Comparison of ENCODE assay signal across 18 mouse cellular contexts in the genomic region with DNA sequence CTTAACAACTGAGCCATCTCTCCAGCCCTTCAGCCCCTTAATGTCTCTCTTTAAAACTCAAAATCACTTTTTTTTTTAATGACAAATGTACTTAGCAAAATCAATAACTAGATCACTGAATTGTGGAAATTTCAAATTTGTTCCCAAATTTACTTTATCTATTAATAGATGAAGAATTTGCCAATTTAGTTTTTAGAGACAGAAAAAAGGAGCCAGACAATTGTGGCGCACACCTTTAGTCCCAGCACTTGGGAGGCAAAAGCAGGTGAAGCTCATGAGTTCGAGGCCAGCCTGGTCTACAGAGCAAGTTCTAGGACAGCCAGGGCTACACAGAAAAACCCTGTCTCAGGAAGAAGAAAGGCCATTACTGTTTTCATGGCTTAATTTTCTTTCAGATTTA. TPM values are rescaled to one million over a fixed set of nuclear protein-coding genes. Genes with fewer than 3 reads are reported as not detected.
"Had no signal": no experiment of that assay in that cellular context is flagged by ENCODE, and none has a peak within 500 bp of the region (broad histone marks: within the 10 kb centered on the region; RNA-seq: fewer than 3 reads in every experiment).

No protein-coding gene starts in this region.

- H3K36me3 ChIP-seq: neural tube, embryonic 12.5 days; neural tube, embryonic 13.5 days; neural tube, embryonic 15.5 days; stomach, embryonic 15.5 days had no signal

- H3K27me3 ChIP-seq: neural tube, embryonic 12.5 days; neural tube, embryonic 13.5 days; neural tube, embryonic 15.5 days; stomach, embryonic 15.5 days had no signal

- H3K9me3 ChIP-seq: neural tube, embryonic 12.5 days; neural tube, embryonic 13.5 days; neural tube, embryonic 15.5 days; stomach, embryonic 15.5 days had no signal

- H3K4me1 ChIP-seq: neural tube, embryonic 12.5 days; neural tube, embryonic 13.5 days; neural tube, embryonic 15.5 days; stomach, embryonic 15.5 days had no signal

- H3K27ac ChIP-seq: neural tube, embryonic 12.5 days; neural tube, embryonic 13.5 days; neural tube, embryonic 15.5 days; stomach, postnatal 0 days had no signal

- H3K9ac ChIP-seq: neural tube, embryonic 12.5 days; neural tube, embryonic 13.5 days; neural tube, embryonic 15.5 days; stomach, embryonic 15.5 days had no signal

- DNase-seq: retina, postnatal 1 day; right cerebral cortex, adult 18-20 months; right cerebral cortex, postnatal 14 days; right cerebral cortex, postnatal 25 days; right cerebral cortex, postnatal 4 days; spleen, adult 18-20 months; thymus, adult 18-20 months; thymus, adult 2 months; thymus, postnatal 14 days; thymus, postnatal 25 days; thymus, postnatal 36 days; thymus, postnatal 4 days had no signal

- H3K4me3 ChIP-seq: neural tube, embryonic 12.5 days; neural tube, embryonic 13.5 days; neural tube, embryonic 15.5 days; stomach, embryonic 15.5 days had no signal

- H3K4me2 ChIP-seq: neural tube, embryonic 12.5 days; neural tube, embryonic 13.5 days; neural tube, embryonic 15.5 days; stomach, embryonic 15.5 days had no signal

RNA-seq across cellular contexts. Expression of a gene that starts 32.4 kb away (rescaled TPM):
- polyA plus RNA-seq: small intestine, adult 2 months had no signal
